Comparison of ENCODE assay signal across 30 mouse cellular contexts in the genomic region with DNA sequence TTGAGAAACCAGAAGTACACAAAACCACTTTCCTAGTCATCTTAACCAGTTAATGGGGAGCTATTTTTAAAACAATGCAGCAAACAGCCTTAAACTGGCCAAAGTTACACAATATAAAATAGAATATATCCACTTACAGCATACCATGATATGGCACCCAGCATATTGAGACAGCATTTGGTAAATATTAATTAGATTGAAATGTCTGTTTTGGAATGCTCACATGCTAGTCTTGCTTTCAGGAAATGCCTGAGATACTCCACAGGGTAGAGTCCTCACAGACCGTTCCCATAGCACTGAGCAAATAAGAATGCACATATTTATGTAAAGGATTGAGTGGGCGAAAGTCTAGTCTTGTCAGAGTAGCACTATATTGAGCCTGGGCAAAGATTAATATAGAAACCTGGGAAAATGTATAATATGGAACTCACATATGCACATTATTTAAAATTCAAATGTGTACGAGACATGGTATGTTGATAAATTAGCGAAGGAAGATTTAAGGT.
A peak's percentile ranks its signal among the peaks of the same experiment; 100 is the strongest.
DNase-seq lines count a peak whose midpoint lies in the region; ATAC-seq and TF ChIP-seq lines count a peak whose summit lies in the region.
"Had no signal": no experiment of that assay in that cellular context is flagged by ENCODE, and none has a peak within 500 bp of the region (broad histone marks: within the 10 kb centered on the region; RNA-seq: fewer than 3 reads in every experiment).

No protein-coding gene starts in this region.

- no peaks in the 10 kb centered on the region for H3K9me3 ChIP-seq in liver, postnatal 0 days (ENCODE audit: low read length)
- H3K9me3 ChIP-seq: embryonic facial prominence, embryonic 15.5 days; hindbrain, embryonic 12.5 days; intestine, embryonic 15.5 days; limb, embryonic 10.5 days; limb, embryonic 15.5 days; liver, embryonic 13.5 days; stomach, embryonic 15.5 days had no signal

- no peaks in the 10 kb centered on the region for H3K79me2 ChIP-seq in heart, adult 2 months (replicated peaks; ENCODE audit: control insufficient read depth, insufficient read depth, low read length)

- peak; percentile 96 for ATAC-seq in frontal cortex, adult (ENCODE audit: low TSS enrichment)
- ATAC-seq in granulocyte monocyte progenitor cell, adult 5-6 weeks (replicated peaks; ENCODE audit: poor library complexity, severe bottlenecking) = peak; percentile 37; the same call in 1 of the 2 replicates
- ATAC-seq in liver, postnatal 0 days = no peak
- ATAC-seq: hindbrain, postnatal 0 days; intestine, embryonic 15.5 days had no signal

- no peak for TF ChIP-seq POLR2A in heart, adult 2 months (IDR thresholded peaks at IDR 0.05; ENCODE audit: insufficient read depth, low read depth, low read length)

- no peak overlapping the region for H3K4me3 ChIP-seq in heart, adult 2 months
- H3K4me3 ChIP-seq in liver, postnatal 0 days (ENCODE audit: low read depth, low read length) = no peak overlapping the region
- H3K4me3 ChIP-seq: embryonic facial prominence, embryonic 15.5 days; hindbrain, embryonic 12.5 days; intestine, embryonic 15.5 days; left cerebral cortex, adult 2 months; limb, embryonic 10.5 days; limb, embryonic 15.5 days; liver, embryonic 13.5 days; stomach, embryonic 15.5 days had no signal

- no peak overlapping the region for H3K9ac ChIP-seq in heart, adult 2 months (ENCODE audit: low read depth, low read length)
- H3K9ac ChIP-seq in liver, postnatal 0 days (replicated peaks) = no peak overlapping the region
- H3K9ac ChIP-seq: embryonic facial prominence, embryonic 15.5 days; hindbrain, embryonic 12.5 days; intestine, embryonic 15.5 days; limb, embryonic 15.5 days; liver, embryonic 13.5 days; stomach, embryonic 15.5 days had no signal

- H3K4me1 ChIP-seq in heart, adult 2 months (ENCODE audit: control insufficient read depth, insufficient read depth, low read length) = no peaks in the 10 kb centered on the region
- H3K4me1 ChIP-seq in liver, postnatal 0 days (ENCODE audit: insufficient read depth) = no peaks in the 10 kb centered on the region
- H3K4me1 ChIP-seq: embryonic facial prominence, embryonic 15.5 days; hindbrain, embryonic 12.5 days; intestine, embryonic 15.5 days; limb, embryonic 10.5 days; limb, embryonic 15.5 days; liver, embryonic 13.5 days; stomach, embryonic 15.5 days had no signal

- H3K4me2 ChIP-seq in liver, postnatal 0 days (ENCODE audit: low read depth, low read length) = no peak overlapping the region
- H3K4me2 ChIP-seq: embryonic facial prominence, embryonic 15.5 days; heart, embryonic 11.5 days; hindbrain, embryonic 12.5 days; intestine, embryonic 15.5 days; limb, embryonic 15.5 days; liver, embryonic 13.5 days; stomach, embryonic 15.5 days had no signal

- H3K27ac ChIP-seq in heart, adult 2 months = no peak overlapping the region
- H3K27ac ChIP-seq in liver, postnatal 0 days (ENCODE audit: low read depth) = no peak overlapping the region
- H3K27ac ChIP-seq: embryonic facial prominence, embryonic 15.5 days; hindbrain, embryonic 12.5 days; hindbrain, postnatal 0 days; intestine, embryonic 15.5 days; left cerebral cortex, adult 2 months; limb, embryonic 10.5 days; limb, embryonic 15.5 days; liver, embryonic 13.5 days; macrophage; stomach, embryonic 15.5 days had no signal

- DNase-seq in frontal cortex, postnatal 25 days (ENCODE audit: low spot score in 2 of 2) = no peak
- DNase-seq in 416B (ENCODE audit: low read depth) = peak; percentile 62
- peak; percentile 22 for DNase-seq in brain, adult 2 months (ENCODE audit: low read depth, low spot score)
- DNase-seq in heart, adult 2 months = no peak
- DNase-seq in liver, postnatal 0 days = no peak
- DNase-seq: adrenal gland, adult 8-10 months; cerebellum, adult 11 months; cerebellum, adult 9-11 months; heart, postnatal 36 days; kidney, adult 2 months; kidney, postnatal 10 days; layer of hippocampus, adult 9-11 months; liver, embryonic 13.5 days; lung, adult 2 months; lung, postnatal 10 days; right cerebral cortex, postnatal 25 days; thymus, postnatal 25 days had no signal

- no peak for TF ChIP-seq EP300 in heart, adult 2 months (IDR thresholded peaks at IDR 0.05; ENCODE audit: insufficient read depth, low read depth, low read length)
- no peak for TF ChIP-seq EP300 in liver, postnatal 0 days (IDR thresholded peaks at IDR 0.05; ENCODE audit: low read depth)

- no peaks in the 10 kb centered on the region for H3K36me3 ChIP-seq in heart, adult 2 months (ENCODE audit: control insufficient read depth, insufficient read depth, low read length)
- H3K36me3 ChIP-seq in liver, postnatal 0 days (replicated peaks; ENCODE audit: insufficient read depth, low read length) = no peaks in the 10 kb centered on the region
- H3K36me3 ChIP-seq: embryonic facial prominence, embryonic 15.5 days; hindbrain, embryonic 12.5 days; intestine, embryonic 15.5 days; limb, embryonic 10.5 days; limb, embryonic 15.5 days; liver, embryonic 13.5 days; stomach, embryonic 15.5 days had no signal

- TF ChIP-seq CTCF in heart, adult 2 months (IDR thresholded peaks at IDR 0.05) = no peak
- no peak for TF ChIP-seq CTCF in liver, postnatal 0 days (IDR thresholded peaks at IDR 0.05; ENCODE audit: low read depth)

- H3K27me3 ChIP-seq in heart, adult 2 months (ENCODE audit: control insufficient read depth, insufficient read depth, low read length) = no peaks in the 10 kb centered on the region
- H3K27me3 ChIP-seq in liver, postnatal 0 days (ENCODE audit: insufficient read depth, low read length) = no peaks in the 10 kb centered on the region
- H3K27me3 ChIP-seq: CH12.LX; embryonic facial prominence, embryonic 15.5 days; hindbrain, embryonic 12.5 days; intestine, embryonic 15.5 days; limb, embryonic 15.5 days; liver, embryonic 13.5 days; stomach, embryonic 15.5 days had no signal

- intact Hi-C loops in heart, adult 2 months (cut with DNase I) = no loop called here

- 51% methylated on average over 4 of the region's 4 CpGs for WGBS in heart, adult 2 months
- WGBS in liver, postnatal 0 days (ENCODE audit: insufficient replicate concordance) = 74% methylated on average over 4 of the region's 4 CpGs

Comparison
In these comparisons a context has a peak if more than half of its experiments do, and no peak if none do; other contexts are left out.
1. DNase-seq: peak in 416B (single experiment) and brain, adult 2 months (single experiment); none in frontal cortex, postnatal 25 days (0 of 2), heart, adult 2 months (0 of 2) and liver, postnatal 0 days (single experiment).